Mouse (Mus musculus): ENCODE results near the gene Adamts6.

DNA sequence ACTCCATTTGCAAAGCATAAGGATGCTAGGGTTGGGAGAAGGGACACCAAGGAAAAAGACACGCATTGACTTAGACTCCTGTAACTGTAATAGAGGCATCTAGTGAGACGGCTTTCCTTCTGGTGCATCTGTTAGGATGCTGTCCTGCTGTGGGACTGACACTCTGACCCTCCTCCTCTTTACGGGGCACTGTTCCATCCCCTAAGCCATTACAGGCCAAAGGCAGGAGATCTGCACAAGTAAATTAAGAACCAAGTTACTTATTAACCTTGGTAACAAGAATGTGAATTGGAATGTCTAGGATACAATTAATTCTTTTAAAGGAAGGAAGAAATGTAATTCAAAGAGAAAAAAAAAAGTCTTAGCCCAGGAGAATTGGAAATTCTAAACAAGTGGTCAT lies 210.0 kb downstream of the Adamts6 start:
- TF ChIP-seq FLI1 (IDR thresholded peaks at IDR 0.05; ENCODE audit: low read length) (no peak), GATA1 (IDR thresholded peaks at IDR 0.05; ENCODE audit: borderline replicate concordance, low read length) (no peak)

Data from megakaryocyte, embryonic 14.5 days (primary cell).